Mouse (Mus musculus) ES-E14 (cell line): ENCODE results near the gene Anxa4.

Experiments used
- CHD2 ChIP-seq: IDR thresholded peaks from 2 replicates; pipeline ENCODE4 v1.6.1; 2014; ENCODE audit warnings: mild to moderate bottlenecking, low read depth, low read length, inconsistent platforms
- MAFK ChIP-seq: IDR thresholded peaks from 2 replicates; pipeline ENCODE4 v1.6.1; 2014; ENCODE audit warnings: mild to moderate bottlenecking, low read depth, low read length, inconsistent platforms; ENCODE audit not compliant: insufficient read depth
- ZNF384 ChIP-seq: IDR thresholded peaks from 2 replicates; pipeline ENCODE4 v1.6.1; 2012; ENCODE audit warnings: low read depth, low read length, inconsistent platforms

DNA sequence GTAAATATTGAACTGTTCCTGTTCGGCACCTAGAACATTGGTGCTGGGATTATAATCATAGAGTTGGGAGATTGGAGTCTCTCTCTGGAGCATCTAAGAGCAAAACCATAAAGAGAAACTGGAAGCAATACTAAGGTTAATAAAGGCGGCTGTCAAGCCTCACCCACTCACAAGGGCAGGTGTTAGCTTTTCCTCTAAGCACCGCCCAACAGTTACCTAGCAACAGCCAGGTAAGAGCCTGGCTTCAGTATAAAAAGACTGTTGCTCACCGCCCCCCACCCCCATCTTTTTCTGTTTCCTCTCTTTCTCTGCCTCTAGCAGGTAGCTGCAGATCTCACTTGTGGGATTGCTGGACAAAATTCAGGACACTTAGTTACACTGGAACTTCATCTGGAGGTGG lies 4.1 kb upstream of the Anxa4 start:
- TF ChIP-seq MAFK (no peak), ZNF384 (no peak), CHD2 (no peak)
